Mouse (Mus musculus): ENCODE results near the gene Rps13. TPM values are rescaled to one million over a fixed set of nuclear protein-coding genes. Genes with fewer than 3 reads are reported as not detected.

Rps13 gene
- total RNA-seq (2023) = 100 to 1,000 TPM; 401 to 416 TPM

DNA sequence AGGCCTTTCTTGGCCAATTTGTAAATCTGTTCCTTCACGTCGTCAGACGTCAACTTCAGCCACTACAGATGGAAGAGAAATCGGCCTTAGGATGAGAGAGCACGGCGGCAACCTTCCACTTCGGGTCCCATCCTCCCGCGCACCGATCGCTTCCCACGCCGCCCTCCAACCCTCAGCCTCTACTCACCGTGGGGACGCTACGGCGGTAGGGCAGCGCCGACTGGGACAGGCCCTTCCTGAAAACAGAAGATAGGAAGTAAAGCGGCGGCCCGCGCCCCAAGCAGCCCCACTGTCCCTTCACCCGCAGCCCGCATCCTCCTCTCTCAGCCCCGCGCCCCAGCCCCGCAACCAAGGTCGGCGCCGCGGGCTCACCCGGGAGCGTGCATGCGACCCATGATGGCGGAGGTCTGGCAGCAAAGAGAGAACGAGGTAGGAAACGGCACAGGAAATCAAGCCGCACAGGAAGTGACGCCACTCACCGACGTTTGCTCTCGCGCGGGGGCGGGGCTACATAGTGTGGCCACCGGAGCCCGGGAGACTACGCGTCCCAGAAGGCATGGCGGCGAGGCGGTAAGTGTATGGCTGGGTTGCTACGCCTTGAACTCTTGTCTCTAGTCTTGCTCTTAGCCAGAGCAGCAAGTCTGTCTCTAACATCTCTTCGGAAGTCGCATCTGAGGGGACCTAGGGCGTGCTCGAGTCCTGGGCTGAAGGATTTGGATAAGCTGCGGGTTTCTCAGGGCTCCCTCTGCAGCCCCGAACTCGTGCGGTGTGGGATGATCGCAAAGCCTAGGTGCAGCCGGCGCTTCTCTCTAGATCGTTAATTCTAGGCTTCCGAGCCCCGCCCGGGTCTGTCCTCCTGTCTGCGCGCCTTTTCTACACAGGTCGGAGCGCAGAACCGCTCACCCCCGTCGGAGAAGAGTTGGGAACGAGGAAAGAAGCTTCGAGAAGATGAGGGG is at the start of gene Rps13:
Gene Rps13 (minus strand): TSS at position 483 of the 956 bp plus-strand sequence.

GRCm38 (mm10) chr7:116307871-116308631 is 25.9 kb downstream of the Rps13 start, which contains the start of gene Plekha7:
Plekha7 (minus strand) TSS chr7:116308376.

Other genes with a start within 250 kb of the Rps13 start
- 1 to 10 TPM in 1 of 2 experiments, under 1 TPM in 1; 0.78 to 1.9 TPM for gene Gm4353, start 249.6 kb downstream of the Rps13 start, total RNA-seq (2023)
- gene Plekha7, start 25.8 kb downstream of the Rps13 start, total RNA-seq (2023) = under 1 TPM; 0.15 to 0.18 TPM
- gene Pik3c2a, start 109.3 kb upstream of the Rps13 start, total RNA-seq (2023) = 10 to 100 TPM; 44.8 to 55.0 TPM
- gene Nucb2, start 170.2 kb upstream of the Rps13 start, total RNA-seq (2023) = 10 to 100 TPM; 34.5 to 35.2 TPM

Measured in neutrophil, adult 59 days (primary cell).